Mouse (Mus musculus): ENCODE data around the gene Usp15.

DNA sequence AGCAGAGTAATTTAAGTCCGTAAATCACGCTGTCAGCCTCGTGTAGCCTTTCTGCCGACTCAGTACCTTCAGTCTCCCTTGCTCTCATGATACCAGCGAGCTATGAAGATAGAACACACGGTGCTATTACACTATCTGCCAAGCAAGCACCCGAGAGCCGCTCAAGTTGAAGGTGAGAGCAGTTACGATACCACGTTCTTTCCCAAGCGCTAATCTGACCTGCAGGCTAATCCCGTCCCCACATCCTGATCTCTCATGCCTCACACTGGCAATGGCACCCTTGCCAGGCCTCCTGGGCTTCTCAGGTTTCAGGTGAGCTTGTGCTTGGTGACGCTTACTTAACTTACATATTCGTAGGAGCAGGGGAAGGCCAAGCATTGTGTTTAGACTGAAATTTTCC, 79.9 kb downstream of the Usp15 start:
- TF ChIP-seq CTCF (IDR thresholded peaks at IDR 0.05; ENCODE audit: low read depth, low read length) (no peak), EP300 (IDR thresholded peaks at IDR 0.05; ENCODE audit: insufficient read depth, low read depth, low read length) (no peak), POLR2A (IDR thresholded peaks at IDR 0.05; ENCODE audit: insufficient read depth, low read length) (no peak)

All from ES-Bruce4 (cell line).